Mouse (Mus musculus): ENCODE measurements around the gene Alpl.

DNA sequence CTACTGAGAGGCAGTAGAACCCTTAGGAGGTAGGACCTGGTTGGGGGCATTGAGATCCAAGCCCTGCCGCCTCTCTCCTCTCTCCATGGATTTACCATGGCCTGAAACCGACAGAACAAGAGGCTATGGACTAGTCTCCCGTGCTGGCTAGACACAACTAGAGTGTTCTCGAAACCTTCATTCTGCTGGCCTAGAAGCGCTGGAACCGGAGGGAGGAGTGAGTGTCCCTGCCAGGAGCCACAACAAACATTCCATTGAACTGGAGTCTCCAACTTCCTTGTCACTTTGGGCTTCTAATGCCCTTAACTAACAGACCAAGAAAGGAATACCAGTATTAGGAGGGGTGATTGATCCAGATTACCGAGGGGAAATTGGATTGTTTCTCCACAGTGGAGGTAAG, 20.0 kb upstream of the Alpl start:
- TF ChIP-seq CTCF (IDR thresholded peaks at IDR 0.05; ENCODE audit: low read depth) (no peak), EP300 (optimal IDR thresholded peaks at IDR 0.05) (no peak)
